Mouse (Mus musculus): ENCODE measurements at regions not wholly inside any gene's neighbourhood (a gene's known extent, or its start where the extent isn't known, plus 50 kb on each side); places are given as distances from the start of the nearest gene placed in this dataset.

GRCm38 (mm10) chr6:141027787-141028186 is 221.3 kb upstream of the Pde3a start:
- no peak for DNase-seq (ENCODE audit: low spot score)

- DNase-seq (ENCODE audit: low spot score): peak; percentile 9
Measured at GRCm38 (mm10) chr6:141034824-141035223, 214.2 kb upstream of the Pde3a start.

- peak; percentile 31 for DNase-seq (ENCODE audit: low spot score)
Measured at GRCm38 (mm10) chr6:141041358-141041757, 207.7 kb upstream of the Pde3a start.

GRCm38 (mm10) chr6:141041781-141042625 is 207.1 kb upstream of the Pde3a start:
- DNase-seq (ENCODE audit: low spot score): peak; percentile 60

GRCm38 (mm10) chr6:141048271-141048670 is 200.8 kb upstream of the Pde3a start:
- no peak for DNase-seq (ENCODE audit: low spot score)

GRCm38 (mm10) chr6:141050038-141050684 is 198.9 kb upstream of the Pde3a start:
- no peak for DNase-seq (ENCODE audit: low spot score)

GRCm38 (mm10) chr6:141054026-141054425 is 195.0 kb upstream of the Pde3a start:
- no peak for DNase-seq (ENCODE audit: low spot score)

- DNase-seq (ENCODE audit: low spot score): no peak
Measured at GRCm38 (mm10) chr6:141059250-141059916, 189.7 kb upstream of the Pde3a start.

- no peak for DNase-seq (ENCODE audit: low spot score)
Measured at GRCm38 (mm10) chr6:141065724-141066123, 183.3 kb upstream of the Pde3a start.

- no peak for DNase-seq (ENCODE audit: low spot score)
Measured at GRCm38 (mm10) chr6:141068861-141069467, 180.1 kb upstream of the Pde3a start.

GRCm38 (mm10) chr6:141069896-141070295 is 179.2 kb upstream of the Pde3a start:
- DNase-seq (ENCODE audit: low spot score): no peak

GRCm38 (mm10) chr6:141071507-141071906 is 177.6 kb upstream of the Pde3a start:
- no peak for DNase-seq (ENCODE audit: low spot score)

- no peak for DNase-seq (ENCODE audit: low spot score)
Measured at GRCm38 (mm10) chr6:141091076-141091780, 157.8 kb upstream of the Pde3a start.

- no peak for DNase-seq (ENCODE audit: low spot score)
Measured at GRCm38 (mm10) chr6:141091781-141092140, 157.3 kb upstream of the Pde3a start.

- DNase-seq (ENCODE audit: low spot score): no peak
Measured at GRCm38 (mm10) chr6:141097338-141098122, 151.5 kb upstream of the Pde3a start.

GRCm38 (mm10) chr6:141118287-141118686 is 130.8 kb upstream of the Pde3a start:
- DNase-seq (ENCODE audit: low spot score): no peak

- DNase-seq (ENCODE audit: low spot score): no peak
Measured at GRCm38 (mm10) chr6:141126614-141127396, 122.3 kb upstream of the Pde3a start.

GRCm38 (mm10) chr6:141129596-141129995 is 119.5 kb upstream of the Pde3a start:
- no peak for DNase-seq (ENCODE audit: low spot score)

GRCm38 (mm10) chr6:141134176-141134575 is 114.9 kb upstream of the Pde3a start:
- no peak for DNase-seq (ENCODE audit: low spot score)

- no peak for DNase-seq (ENCODE audit: low spot score)
Measured at GRCm38 (mm10) chr6:141136664-141137375, 112.2 kb upstream of the Pde3a start.
